Mouse (Mus musculus) kidney, adult 8-10 months (tissue): ENCODE measurements at regions not wholly inside any gene's neighbourhood (a gene's known extent, or its start where the extent isn't known, plus 50 kb on each side); places are given as distances from the start of the nearest gene placed in this dataset.

Experiments used
- DNase-seq, 2 experiments: peaks; one replicate each; pipeline ENCODE4 v3.0.0; 2022

DNA sequence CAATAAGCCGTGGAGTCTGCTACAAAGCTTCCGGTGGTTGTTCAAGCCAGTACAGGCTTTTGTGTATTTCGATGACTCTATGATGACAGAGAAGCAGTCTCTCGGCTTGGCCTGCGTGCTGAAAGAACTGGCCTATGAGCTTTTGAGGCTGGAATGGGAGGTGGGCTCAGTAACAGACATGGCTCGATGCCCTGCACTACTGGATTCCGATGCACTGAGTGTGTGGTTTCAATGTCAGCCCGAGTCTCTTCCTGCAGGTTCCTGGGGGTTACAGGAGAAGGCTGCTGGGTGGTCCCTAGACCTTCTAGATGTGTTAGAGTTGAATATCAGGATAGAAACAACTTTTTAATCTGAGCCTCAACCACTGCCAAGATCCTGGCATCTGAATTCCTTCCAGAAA is 53.2 kb downstream of the Gm815 start:
- DNase-seq: no peak

GRCm38 (mm10) chr19:26944006-26944405 is 58.3 kb downstream of the Gm815 start:
- no peak for DNase-seq

GRCm38 (mm10) chr19:26946562-26946961 is 60.9 kb downstream of the Gm815 start:
- no peak for DNase-seq

DNA sequence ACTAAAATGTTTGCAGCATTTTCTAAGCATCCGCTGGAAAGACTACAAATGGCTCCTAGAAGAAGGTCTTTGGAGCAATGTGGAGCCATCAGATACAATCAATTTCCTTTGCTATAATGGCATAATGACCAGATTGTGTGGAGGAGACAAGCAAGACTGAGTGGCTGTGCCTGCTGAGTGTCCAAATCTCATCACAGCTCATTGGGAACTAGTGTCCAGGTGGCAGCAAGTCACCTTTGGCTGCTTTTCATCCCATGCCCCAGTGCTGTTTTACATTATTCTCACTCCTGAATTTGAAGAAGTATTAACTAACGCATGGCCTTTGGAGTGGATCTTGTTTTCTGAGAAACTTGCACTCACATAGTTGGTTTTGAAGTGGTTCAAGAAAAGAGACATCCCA is 62.8 kb downstream of the Gm815 start:
- DNase-seq: no peak

DNA sequence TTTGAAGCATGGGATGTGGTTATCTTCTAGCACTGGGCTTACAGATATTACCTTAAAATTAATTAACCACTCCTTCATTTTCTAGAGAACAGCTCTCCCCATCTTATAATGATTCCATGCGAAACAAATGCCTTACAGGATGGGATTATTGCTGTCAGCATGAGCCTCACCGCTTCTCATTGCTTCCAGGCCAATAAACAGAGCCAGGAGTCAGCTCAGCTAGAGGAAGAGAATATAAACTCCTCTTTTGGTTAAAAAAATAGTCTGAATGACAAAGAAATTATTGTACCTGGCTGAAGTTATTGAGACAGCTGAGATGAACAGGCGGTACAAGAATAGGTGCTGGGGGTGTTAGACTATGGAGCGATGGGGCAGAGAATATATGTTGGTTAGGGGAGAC is 63.5 kb downstream of the Gm815 start:
- DNase-seq: no peak

- DNase-seq: no peak
Observed at GRCm38 (mm10) chr19:26953348-26953747, 67.7 kb downstream of the Gm815 start.

- no peak for DNase-seq
Observed at GRCm38 (mm10) chr19:26966055-26966760, 80.5 kb downstream of the Gm815 start.

GRCm38 (mm10) chr19:26973058-26973457 is 87.4 kb downstream of the Gm815 start:
- DNase-seq: no peak

GRCm38 (mm10) chr19:26973773-26974548 is 88.3 kb downstream of the Gm815 start:
- DNase-seq: no peak

DNA sequence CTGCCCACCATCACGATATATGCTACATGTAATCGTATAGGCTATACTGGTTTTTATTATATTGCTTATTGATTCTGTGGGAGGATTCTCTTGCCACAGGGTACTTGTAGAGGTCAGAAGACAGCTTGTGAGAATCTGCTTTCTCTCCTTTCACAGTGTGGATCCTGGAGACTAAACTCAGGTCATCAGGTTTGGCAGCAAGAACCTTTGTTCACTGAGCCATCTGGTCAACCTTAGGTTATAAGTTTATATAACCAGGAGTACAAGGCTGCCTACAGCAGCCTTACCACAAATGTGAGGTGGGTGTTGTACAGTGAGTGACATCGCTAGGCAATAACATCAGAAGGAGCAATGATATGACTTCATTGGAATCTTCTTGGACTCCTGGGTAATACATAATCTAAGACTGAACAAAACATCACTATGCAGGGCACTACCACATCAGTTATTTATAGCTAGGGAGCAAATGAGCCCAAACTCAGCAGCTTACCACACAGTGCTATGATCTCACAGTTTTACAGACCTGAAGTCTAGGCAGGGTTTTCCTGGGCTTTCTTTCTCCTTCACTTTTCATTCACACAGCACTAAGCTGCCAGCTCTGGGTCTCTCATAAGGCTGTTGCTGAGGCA is 89.0 kb downstream of the Gm815 start:
- DNase-seq: no peak

GRCm38 (mm10) chr19:26976604-26977322 is 91.1 kb downstream of the Gm815 start:
- no peak for DNase-seq

- DNase-seq: peak; percentile 11 to 16
Observed at GRCm38 (mm10) chr19:26977887-26978639, 92.4 kb downstream of the Gm815 start.

DNA sequence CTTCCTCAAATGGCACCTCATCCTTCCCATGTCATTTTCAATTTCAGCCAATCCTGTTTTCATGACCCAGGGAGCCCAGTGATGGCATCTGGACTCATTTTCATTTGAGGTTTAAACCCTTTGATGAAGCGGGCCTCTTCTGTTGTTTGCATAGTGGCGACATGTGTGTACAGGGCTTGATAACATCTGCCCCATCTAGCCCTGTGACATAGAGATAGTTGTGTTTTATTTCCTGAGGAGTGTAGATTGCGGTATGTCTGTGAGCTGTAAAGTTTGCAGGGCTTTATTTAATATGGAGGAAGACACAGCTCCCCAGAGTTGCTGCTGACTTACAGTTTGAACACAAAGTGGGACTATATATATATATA is 92.9 kb downstream of the Gm815 start:
- DNase-seq: no peak

GRCm38 (mm10) chr19:26979322-26979721 is 93.6 kb downstream of the Gm815 start:
- no peak for DNase-seq

DNA sequence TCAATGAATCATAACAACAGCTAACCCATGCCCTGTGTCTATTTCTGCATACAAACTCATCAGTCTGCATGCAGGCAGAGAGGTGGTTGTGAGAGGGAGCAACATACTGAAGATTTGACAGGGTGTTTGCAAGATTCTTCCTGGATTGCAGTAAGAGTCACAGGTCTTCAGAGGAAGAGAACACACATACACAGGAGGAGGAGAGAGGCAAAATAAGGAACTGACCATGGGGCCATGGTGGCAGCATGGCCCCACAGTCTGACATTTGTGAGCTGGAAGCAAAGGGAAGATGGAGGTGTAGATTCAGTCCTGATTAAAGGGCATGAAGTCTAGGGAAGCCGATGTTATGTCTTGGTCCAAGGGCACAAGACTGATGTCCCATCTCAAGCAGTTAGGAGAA is 101.0 kb downstream of the Gm815 start:
- no peak for DNase-seq

DNA sequence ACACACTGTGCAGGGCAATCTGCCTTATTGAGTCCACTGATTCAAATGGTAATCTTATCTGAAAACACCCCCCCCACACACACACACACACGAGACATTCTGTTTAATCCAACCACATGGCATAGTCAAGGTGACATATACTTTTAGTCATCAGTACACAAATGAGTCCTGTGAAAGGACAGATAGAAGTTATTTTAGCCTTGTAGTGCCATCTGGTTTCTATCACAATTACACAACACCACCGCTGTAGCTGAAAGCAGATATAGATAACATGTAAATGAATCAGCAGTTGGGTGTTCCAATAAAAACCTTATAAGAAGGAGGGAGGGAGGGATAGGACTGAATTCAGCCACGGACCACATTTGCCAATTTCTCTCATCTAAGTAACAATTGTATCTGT is 101.5 kb downstream of the Gm815 start:
- DNase-seq: no peak

- no peak for DNase-seq
Observed at GRCm38 (mm10) chr19:26987909-26988456, 102.3 kb downstream of the Gm815 start.

GRCm38 (mm10) chr19:26994586-26995352 is 109.1 kb downstream of the Gm815 start:
- no peak for DNase-seq

GRCm38 (mm10) chr19:26999596-26999995 is 113.9 kb downstream of the Gm815 start:
- no peak for DNase-seq

DNA sequence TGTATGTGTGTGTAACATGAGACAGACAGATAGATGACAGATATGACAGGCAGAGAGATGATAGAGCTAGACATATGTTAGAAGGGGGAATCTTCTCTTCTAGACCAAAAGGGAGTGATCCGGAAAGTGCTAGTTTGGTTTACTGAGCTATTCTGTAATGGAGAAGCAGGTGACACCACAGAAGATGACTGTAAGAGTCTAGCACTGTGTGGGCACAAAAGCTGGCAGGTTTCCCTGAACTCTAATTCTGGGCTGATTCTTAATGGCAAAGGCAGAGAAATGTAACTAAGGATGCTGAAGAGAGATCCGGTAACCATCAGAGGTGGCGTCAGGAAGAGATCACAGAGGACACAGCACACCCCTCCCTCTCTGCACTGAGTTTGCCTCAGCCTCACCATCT is 136.2 kb downstream of the Gm815 start:
- DNase-seq: no peak

DNA sequence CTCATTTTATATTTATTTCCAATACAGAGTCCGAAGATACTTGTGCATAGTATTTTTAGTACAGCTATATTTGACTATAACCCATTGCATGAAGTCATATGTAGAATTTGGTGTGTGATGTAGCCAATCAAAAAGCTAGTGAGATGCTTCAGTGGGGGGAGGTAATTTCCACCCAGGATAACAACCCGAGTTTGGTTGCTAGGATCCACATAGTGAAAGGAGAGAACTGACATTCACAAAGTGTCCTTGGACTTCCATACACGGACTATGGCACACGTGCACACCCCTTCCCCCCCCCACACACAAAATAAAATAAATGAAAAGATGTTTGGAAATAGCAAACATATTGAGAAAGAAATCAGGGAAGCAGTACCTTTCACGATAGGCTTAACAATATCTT is 137.2 kb downstream of the Gm815 start:
- no peak for DNase-seq

DNA sequence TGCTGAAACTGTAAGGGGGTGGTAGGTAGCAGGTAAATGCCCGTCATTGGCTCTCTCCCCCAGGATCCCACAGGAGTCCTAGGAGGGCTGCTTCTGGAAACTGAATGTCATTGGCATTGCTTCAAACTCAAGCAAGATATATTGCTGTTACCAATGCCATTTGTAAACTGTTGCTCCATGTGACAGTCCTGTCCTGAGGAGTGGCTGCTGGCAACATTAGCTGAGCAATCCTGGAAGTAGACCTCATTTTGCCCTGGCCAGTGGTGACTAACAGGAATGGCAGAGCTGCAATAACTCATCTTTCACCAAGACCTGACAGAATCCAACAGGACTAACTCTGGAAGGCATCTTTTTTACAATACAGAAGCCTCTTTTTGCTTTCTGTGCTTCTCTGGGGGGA is 143.2 kb downstream of the Gm815 start:
- no peak for DNase-seq
